Mouse (Mus musculus) frontal cortex, postnatal 36 days (tissue): ENCODE measurements at regions not wholly inside any gene's neighbourhood (a gene's known extent, or its start where the extent isn't known, plus 50 kb on each side); places are given as distances from the start of the nearest gene placed in this dataset.

Source experiments
- DNase-seq, 2 experiments: peaks; one replicate each; pipeline ENCODE4 v3.0.0; 2022; ENCODE audit warnings: low spot score in 2 of 2

GRCm38 (mm10) chr7:115076781-115077180 is 333.3 kb downstream of the Insc start:
- DNase-seq, result no peak

GRCm38 (mm10) chr7:115084711-115085380 is 341.4 kb downstream of the Insc start:
- peak in 1 of 2 experiments; percentile 6 for DNase-seq

GRCm38 (mm10) chr7:115086542-115087448 is 343.3 kb downstream of the Insc start:
- DNase-seq, result no peak

DNA sequence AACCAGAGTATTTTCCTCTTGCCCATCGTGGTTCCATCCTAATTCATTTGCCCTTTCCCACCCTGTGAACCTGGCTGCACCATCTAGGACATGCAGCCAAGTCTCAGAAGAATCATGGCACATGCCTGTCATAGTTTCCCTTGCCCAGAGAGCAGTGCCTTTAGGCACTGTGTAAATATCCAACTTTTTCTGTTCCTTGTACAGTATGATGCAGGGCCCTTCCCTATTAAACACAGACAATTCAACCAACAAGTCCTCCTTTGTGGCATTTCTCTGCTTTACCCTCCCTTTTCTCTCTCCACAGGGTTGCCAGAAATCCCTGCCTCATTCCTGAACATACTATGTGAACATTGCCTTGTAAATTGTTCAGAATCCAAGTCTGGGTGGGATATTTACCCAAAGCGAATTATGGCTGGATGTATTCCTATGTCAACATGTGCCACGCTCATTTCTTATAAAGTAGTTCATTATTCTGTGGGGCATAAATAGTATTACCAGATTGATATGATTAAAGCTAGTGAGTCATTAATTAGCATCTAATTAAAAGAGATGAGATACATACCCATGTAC is 349.1 kb downstream of the Insc start:
- no peak for DNase-seq

DNA sequence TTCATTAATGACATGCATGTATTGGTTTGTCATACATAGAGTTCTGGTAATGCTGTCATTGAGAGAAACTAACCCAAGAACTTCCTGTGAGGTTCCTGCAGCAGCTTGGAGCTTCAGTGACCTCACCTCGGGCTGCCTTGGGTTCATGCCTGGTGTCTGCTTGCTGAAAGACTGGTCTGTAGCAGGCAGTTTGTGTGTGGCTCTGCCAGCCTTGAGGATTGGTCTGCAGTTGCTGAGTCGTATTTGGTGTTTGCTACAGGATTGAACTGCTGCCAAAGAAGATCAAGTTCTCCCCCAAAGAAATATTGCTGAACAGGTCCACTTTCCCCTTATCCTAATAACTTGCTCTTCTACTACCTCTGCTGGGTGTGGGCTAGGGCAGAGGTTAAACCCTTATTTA is 362.5 kb downstream of the Insc start:
- no peak for DNase-seq

- DNase-seq, result no peak
Observed at GRCm38 (mm10) chr7:115112282-115112681, 368.8 kb downstream of the Insc start.

DNA sequence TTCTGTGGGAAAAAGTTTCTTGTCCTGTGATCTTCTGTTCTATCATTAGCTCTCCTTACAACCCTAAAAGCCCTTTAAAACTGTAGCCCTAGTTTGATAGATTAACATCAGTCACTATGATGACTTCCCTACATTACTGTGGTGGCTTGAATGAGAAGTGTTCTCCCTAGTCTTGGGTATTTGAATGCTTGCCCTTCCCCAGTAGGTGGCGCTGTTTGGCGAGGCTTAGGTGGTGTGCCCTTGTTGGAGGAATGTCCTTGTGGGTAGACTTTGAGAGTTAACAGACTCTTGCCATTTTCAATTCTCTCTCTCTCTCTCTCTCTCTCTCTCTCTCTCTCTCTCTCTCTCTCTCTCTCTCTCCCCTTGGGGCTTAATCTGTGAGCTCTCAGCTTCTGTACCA is 379.8 kb downstream of the Insc start:
- no peak for DNase-seq

DNA sequence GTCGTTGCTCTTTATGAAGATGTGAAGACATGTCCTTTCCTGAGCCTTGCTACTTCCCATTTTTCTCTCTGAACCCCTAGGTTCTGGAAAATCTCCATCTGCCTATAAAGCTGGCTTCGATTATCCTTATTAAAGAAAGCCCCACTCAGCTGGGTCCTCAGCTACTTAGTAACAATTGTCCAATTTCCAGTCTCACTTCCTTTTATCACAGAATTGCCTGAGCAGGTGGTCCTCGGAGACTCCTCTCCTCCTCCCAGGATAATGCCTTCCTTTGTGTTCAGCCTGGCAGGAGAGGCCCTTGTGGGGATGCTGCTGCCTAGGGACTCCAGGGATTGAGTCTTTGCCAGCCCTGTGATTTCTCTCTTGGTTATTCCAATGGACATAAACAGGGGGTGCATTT is 385.5 kb downstream of the Insc start:
- DNase-seq, result no peak

GRCm38 (mm10) chr7:115131259-115131969 is 387.9 kb downstream of the Insc start:
- no peak for DNase-seq

GRCm38 (mm10) chr7:115131970-115132551 is 388.6 kb downstream of the Insc start:
- DNase-seq, result no peak

- DNase-seq, result no peak
Observed at GRCm38 (mm10) chr7:115132595-115132994, 389.1 kb downstream of the Insc start.

DNA sequence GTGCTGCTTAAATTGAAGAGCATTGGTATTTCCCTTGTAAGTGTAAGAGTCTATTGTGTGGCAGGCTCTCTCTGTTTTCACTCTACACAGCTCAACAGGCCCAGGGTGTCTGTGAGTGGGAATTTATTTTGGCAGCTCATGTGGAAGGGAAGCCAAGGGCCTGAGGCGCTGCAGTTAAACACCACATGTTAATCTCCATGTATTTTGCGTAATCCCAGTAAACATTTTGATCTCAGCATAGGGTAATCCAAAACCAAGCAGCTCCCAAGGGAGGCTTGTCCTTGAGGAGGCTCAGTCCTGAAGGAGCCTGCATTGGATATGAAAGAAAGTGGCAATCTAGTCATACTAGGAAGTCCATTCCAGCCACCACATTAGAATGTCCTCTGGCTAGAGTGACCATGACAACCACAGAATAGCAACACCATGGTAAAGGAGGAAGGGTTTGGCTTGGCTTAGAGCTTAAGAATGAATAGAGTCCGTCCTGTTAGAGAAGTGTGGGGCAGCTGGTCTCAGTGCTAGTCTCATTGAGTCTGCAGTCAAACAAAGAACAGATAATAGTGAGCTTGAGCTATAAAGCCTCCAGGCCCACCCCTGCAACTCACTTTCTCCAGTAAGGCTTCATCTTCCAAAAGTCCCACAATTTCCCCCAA is 391.6 kb downstream of the Insc start:
- DNase-seq, result no peak

DNA sequence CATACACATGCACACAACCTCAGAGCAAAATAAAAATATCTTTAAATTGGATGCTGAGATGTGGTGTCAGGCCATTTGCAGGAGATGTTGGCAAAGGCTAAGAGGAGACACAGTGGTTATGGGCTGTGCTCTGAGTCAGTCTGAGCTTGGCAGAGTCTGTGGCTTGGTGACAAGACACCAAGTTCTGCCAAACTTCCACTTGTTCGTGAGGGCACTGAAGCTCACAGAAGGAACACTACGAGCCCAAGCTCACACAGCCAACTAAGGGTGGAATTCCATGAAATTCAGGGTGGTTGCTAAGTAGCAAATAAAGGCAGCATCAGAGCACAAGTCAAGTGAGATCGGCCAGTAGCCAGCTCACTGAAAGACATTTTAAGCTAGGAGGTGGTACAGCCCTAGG is 396.8 kb downstream of the Insc start:
- DNase-seq, result peak in 1 of 2 experiments; percentile 14

DNA sequence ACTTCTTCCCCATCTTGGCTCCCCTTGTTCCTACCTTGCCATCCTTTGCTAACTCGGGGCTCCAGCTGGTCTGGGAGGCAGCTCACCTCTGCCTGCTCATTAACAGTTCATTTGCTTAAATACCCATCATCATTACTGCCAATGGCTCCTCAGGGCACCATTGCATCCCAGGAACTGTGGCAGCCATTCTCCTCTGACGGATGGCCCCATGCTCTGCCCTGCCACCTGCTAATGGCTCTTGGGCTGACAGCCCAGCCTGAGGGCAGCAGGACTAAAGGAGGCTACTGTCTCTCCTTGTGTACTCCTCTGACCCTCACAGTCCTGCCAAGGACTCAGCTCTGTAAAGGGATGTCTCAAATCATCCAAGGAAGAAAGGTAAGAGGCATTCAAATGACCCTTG is 398.7 kb downstream of the Insc start:
- DNase-seq, result no peak

- DNase-seq, result no peak
Observed at GRCm38 (mm10) chr7:115144947-115145346, 401.5 kb downstream of the Insc start.

GRCm38 (mm10) chr7:115147352-115147977 is 404.0 kb downstream of the Insc start:
- peak; percentile 8 to 31 for DNase-seq

GRCm38 (mm10) chr7:115153291-115153690 is 409.8 kb downstream of the Insc start:
- DNase-seq, result no peak

DNA sequence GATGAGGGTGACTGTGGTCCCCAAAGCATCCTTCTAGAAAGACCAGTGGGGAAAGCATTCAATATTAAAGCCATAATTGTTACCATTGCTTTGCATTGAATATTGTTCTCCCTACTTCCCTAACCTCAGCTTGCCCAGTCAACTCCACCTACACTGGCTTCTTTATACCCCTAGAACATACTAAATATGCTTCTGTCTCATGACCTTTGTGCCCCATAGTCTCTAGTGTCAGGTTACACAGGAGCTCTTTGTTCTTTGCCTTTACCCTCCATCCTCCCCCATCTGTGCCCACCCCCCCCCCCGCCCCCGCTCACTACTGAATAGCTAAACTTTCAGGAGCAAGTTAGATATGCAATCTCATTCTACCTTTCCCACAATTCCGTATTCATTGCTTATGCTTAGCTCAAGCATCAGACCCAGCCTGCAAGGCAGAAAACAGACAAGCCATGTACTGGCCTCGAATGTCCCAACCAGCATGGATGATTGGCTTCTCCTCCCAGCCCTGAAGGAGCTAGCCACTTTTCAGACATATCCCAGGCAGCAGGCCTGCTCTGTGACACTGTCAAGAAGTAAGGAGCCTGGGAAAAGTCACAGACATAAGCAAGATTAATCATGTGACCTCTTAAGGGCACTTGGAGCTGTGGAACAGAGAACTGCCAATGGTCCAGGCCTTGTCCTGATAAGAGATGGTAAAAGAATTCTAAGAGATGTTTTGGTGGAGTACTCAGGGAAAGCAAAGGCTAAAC is 410.4 kb downstream of the Insc start:
- no peak for DNase-seq

- DNase-seq, result no peak
Observed at GRCm38 (mm10) chr7:115170023-115170422, 426.5 kb downstream of the Insc start.

GRCm38 (mm10) chr7:115170439-115170838 is 426.9 kb downstream of the Insc start:
- DNase-seq, result peak; percentile 16 to 20
